Mouse (Mus musculus) olfactory bulb, adult 2 months (tissue): ENCODE results near the gene AL731706.1.

Experiments
- CTCF ChIP-seq: fragments of 200-500 bp; IDR thresholded peaks from 2 replicates; pipeline ENCODE4 v1.5.1; 2012; ENCODE audit warnings: low read depth, mild to moderate bottlenecking, low read length, moderate library complexity; ENCODE audit not compliant: insufficient read depth
- POLR2A ChIP-seq: fragments of 200-500 bp; IDR thresholded peaks from 2 replicates; pipeline ENCODE4 v1.6.1; 2012; ENCODE audit warnings: mild to moderate bottlenecking, low read depth, low read length, moderate library complexity; ENCODE audit not compliant: insufficient read depth

GRCm38 (mm10) chr2:136833976-136834714 is 57.0 kb downstream of the AL731706.1 start:
- TF ChIP-seq POLR2A (no peak), CTCF (no peak)
